In genomic region chr16:94253671-94254414, GRCm38 (mm10) we compare ENCODE assay signal across 14 mouse cellular contexts. TPM values are rescaled to one million over a fixed set of nuclear protein-coding genes. Genes with fewer than 3 reads are reported as not detected.
DNase-seq lines count a peak whose midpoint lies in the region; ATAC-seq and TF ChIP-seq lines count a peak whose summit lies in the region.
"Had no signal": no experiment of that assay in that cellular context is flagged by ENCODE, and none has a peak within 500 bp of the region (broad histone marks: within the 10 kb centered on the region; RNA-seq: fewer than 3 reads in every experiment).

No protein-coding gene starts in this region.

- H3K4me1 ChIP-seq in heart, embryonic 16.5 days (ENCODE audit: control insufficient read depth, insufficient read depth, low read length), result peaks cover 2% of the 10 kb centered on the region; the same call in 1 of the 2 replicates
- no peaks in the 10 kb centered on the region for H3K4me1 ChIP-seq in heart, adult 2 months (ENCODE audit: control insufficient read depth, insufficient read depth, low read length)
- H3K4me1 ChIP-seq in E14TG2a.4 (replicated peaks; ENCODE audit: low read depth, low read length), result peaks cover 12% of the 10 kb centered on the region
- H3K4me1 ChIP-seq in limb, embryonic 10.5 days, result peaks cover 71% of the 10 kb centered on the region
- peaks cover 15% of the 10 kb centered on the region for H3K4me1 ChIP-seq in kidney, embryonic 15.5 days

- 74% methylated on average over 24 of the region's 24 CpGs for WGBS in heart, embryonic 16.5 days
- 86% methylated on average over 24 of the region's 24 CpGs for WGBS in heart, adult 2 months
- WGBS in limb, embryonic 10.5 days, result 59% methylated on average over 24 of the region's 24 CpGs
- WGBS in kidney, embryonic 15.5 days, result 75% methylated on average over 24 of the region's 24 CpGs

- TF ChIP-seq CTCF in heart, adult 2 months (IDR thresholded peaks at IDR 0.05), result no peak
- no peak for TF ChIP-seq CTCF in E14TG2a.4 (conservative IDR thresholded peaks at IDR 0.05; ENCODE audit: low read length)

- no peaks in the 10 kb centered on the region for H3K27me3 ChIP-seq in heart, embryonic 16.5 days (ENCODE audit: control insufficient read depth, insufficient read depth, low read length)
- no peaks in the 10 kb centered on the region for H3K27me3 ChIP-seq in heart, adult 2 months (ENCODE audit: control insufficient read depth, insufficient read depth, low read length)
- peaks cover 11% of the 10 kb centered on the region for H3K27me3 ChIP-seq in E14TG2a.4 (ENCODE audit: insufficient read depth, low read length)
- peaks cover 28% of the 10 kb centered on the region; the same call in 1 of the 2 replicates for H3K27me3 ChIP-seq in limb, embryonic 10.5 days (ENCODE audit: low read depth, poor library complexity, severe bottlenecking)
- no peaks in the 10 kb centered on the region for H3K27me3 ChIP-seq in kidney, embryonic 15.5 days
- H3K27me3 ChIP-seq: CH12.LX, Patski had no signal

- H3K9me3 ChIP-seq in heart, embryonic 16.5 days (replicated peaks; ENCODE audit: control insufficient read depth, low read length), result no peaks in the 10 kb centered on the region
- H3K9me3 ChIP-seq in E14TG2a.4 (ENCODE audit: low read length), result no peaks in the 10 kb centered on the region
- H3K9me3 ChIP-seq in limb, embryonic 10.5 days (replicated peaks), result no peaks in the 10 kb centered on the region
- no peaks in the 10 kb centered on the region for H3K9me3 ChIP-seq in kidney, embryonic 15.5 days (replicated peaks)

- H3K4me3 ChIP-seq in heart, embryonic 16.5 days (ENCODE audit: low read length), result no peak overlapping the region
- H3K4me3 ChIP-seq in heart, adult 2 months, result no peak overlapping the region
- H3K4me3 ChIP-seq in E14TG2a.4 (replicated peaks; ENCODE audit: low read length), result peak overlapping the region; percentile 32
- no peak overlapping the region for H3K4me3 ChIP-seq in limb, embryonic 10.5 days
- no peak overlapping the region for H3K4me3 ChIP-seq in kidney, embryonic 15.5 days (replicated peaks)

- peak overlapping the region; percentile 66; the same call in 1 of the 2 replicates for H3K27ac ChIP-seq in heart, embryonic 16.5 days (ENCODE audit: low read length)
- no peak overlapping the region for H3K27ac ChIP-seq in heart, adult 2 months
- H3K27ac ChIP-seq in limb, embryonic 10.5 days, result peak overlapping the region; percentile 65
- H3K27ac ChIP-seq in kidney, embryonic 15.5 days, result no peak overlapping the region

- no peak for ATAC-seq in heart, embryonic 16.5 days (replicated peaks; ENCODE audit: extremely low read depth, insufficient read depth, low FRiP score)
- ATAC-seq in kidney, embryonic 15.5 days (replicated peaks; ENCODE audit: low FRiP score), result no peak
- ATAC-seq: Patski had no signal

- no peak for TF ChIP-seq EP300 in heart, adult 2 months (IDR thresholded peaks at IDR 0.05; ENCODE audit: insufficient read depth, low read depth, low read length)

- TF ChIP-seq POLR2A in heart, adult 2 months (IDR thresholded peaks at IDR 0.05; ENCODE audit: insufficient read depth, low read depth, low read length), result no peak

- H3K79me2 ChIP-seq in heart, adult 2 months (replicated peaks; ENCODE audit: control insufficient read depth, insufficient read depth, low read length), result no peaks in the 10 kb centered on the region

- H3K9ac ChIP-seq in heart, embryonic 16.5 days (ENCODE audit: low read length), result no peak overlapping the region
- H3K9ac ChIP-seq in heart, adult 2 months (ENCODE audit: low read depth, low read length), result no peak overlapping the region
- no peak overlapping the region for H3K9ac ChIP-seq in kidney, embryonic 15.5 days

- no peak overlapping the region for H3K4me2 ChIP-seq in heart, embryonic 16.5 days (ENCODE audit: low read depth, low read length)
- no peak overlapping the region for H3K4me2 ChIP-seq in kidney, embryonic 15.5 days

- peak; percentile 44 for DNase-seq in embryo, embryonic 10.5 days (ENCODE audit: low spot score)
- no peak for DNase-seq in embryo, embryonic 10 days (ENCODE audit: low spot score)
- DNase-seq in heart, adult 2 months, result no peak
- no peak for DNase-seq in limb, embryonic 10.5 days (ENCODE audit: low spot score)
- DNase-seq in left cerebral cortex, postnatal 4 days, result no peak
- DNase-seq: cerebellum, adult 11-12 months; heart, adult 18-20 months; kidney, postnatal 14 days; lung, adult 2 months had no signal

- intact Hi-C loops in heart, adult 2 months (cut with DNase I), result no loop called here
- intact Hi-C loops in left cerebral cortex, postnatal 4 days (cut with DNase I), result loop anchor here (10.0 kb wide), 1 partner anchor 169 kb away; the partner anchor contains the start of gene Sim2

- no peaks in the 10 kb centered on the region for H3K36me3 ChIP-seq in heart, embryonic 16.5 days (ENCODE audit: control insufficient read depth, insufficient read depth)
- no peaks in the 10 kb centered on the region for H3K36me3 ChIP-seq in heart, adult 2 months (ENCODE audit: control insufficient read depth, insufficient read depth, low read length)
- peaks cover 3% of the 10 kb centered on the region; the same call in 1 of the 2 replicates for H3K36me3 ChIP-seq in E14TG2a.4 (ENCODE audit: insufficient read depth, low read length)
- no peaks in the 10 kb centered on the region for H3K36me3 ChIP-seq in limb, embryonic 10.5 days
- no peaks in the 10 kb centered on the region for H3K36me3 ChIP-seq in kidney, embryonic 15.5 days

RNA-seq across cellular contexts. Expression of gene Hlcs, which starts 59.5 kb away (rescaled TPM):
- 6.8 and 7.1 TPM in 2 replicates for polyA plus RNA-seq in heart, embryonic 16.5 days (2015; fragmentation: Nextera tagmentation; extraction: Ambion mirVana)
- total RNA-seq in heart, adult 2 months (2021), result 1 to 10 TPM; 5.4 to 5.5 TPM
- polyA plus RNA-seq in heart, adult 2 months (2012; rRNA removed), result 4.3 and 4.4 TPM in 2 replicates
- 10.1 and 11.7 TPM in 2 replicates for polyA plus RNA-seq in limb, embryonic 10.5 days (2016; fragmentation: Nextera tagmentation; extraction: Ambion mirVana)
- total RNA-seq in left cerebral cortex, postnatal 4 days (2021), result 10 to 100 TPM; 11.7 to 11.8 TPM
- polyA plus RNA-seq in kidney, embryonic 15.5 days (2015; fragmentation: Nextera tagmentation; extraction: Ambion mirVana), result 10.6 and 10.9 TPM in 2 replicates

Comparison
In these comparisons a context has a peak if more than half of its experiments do, and no peak if none do; other contexts are left out.
1. H3K27ac ChIP-seq: peak in heart, embryonic 16.5 days (single experiment) and limb, embryonic 10.5 days (single experiment); none in heart, adult 2 months (single experiment) and kidney, embryonic 15.5 days (single experiment).